Mouse (Mus musculus) right cerebral cortex, postnatal 14 days (tissue): ENCODE data around the gene D17H6S53E.
A peak's percentile ranks its signal among the peaks of the same experiment; 100 is the strongest.

ENCODE experiments used
- DNase-seq: peaks from one replicate; pipeline ENCODE4 v3.0.0; 2022

D17H6S53E gene

GRCm38 (mm10) chr17:35126206-35126611, at the start of gene D17H6S53E:
Gene D17H6S53E (plus strand): TSS chr17:35126373.
- DNase-seq, result peak; percentile 73

DNA sequence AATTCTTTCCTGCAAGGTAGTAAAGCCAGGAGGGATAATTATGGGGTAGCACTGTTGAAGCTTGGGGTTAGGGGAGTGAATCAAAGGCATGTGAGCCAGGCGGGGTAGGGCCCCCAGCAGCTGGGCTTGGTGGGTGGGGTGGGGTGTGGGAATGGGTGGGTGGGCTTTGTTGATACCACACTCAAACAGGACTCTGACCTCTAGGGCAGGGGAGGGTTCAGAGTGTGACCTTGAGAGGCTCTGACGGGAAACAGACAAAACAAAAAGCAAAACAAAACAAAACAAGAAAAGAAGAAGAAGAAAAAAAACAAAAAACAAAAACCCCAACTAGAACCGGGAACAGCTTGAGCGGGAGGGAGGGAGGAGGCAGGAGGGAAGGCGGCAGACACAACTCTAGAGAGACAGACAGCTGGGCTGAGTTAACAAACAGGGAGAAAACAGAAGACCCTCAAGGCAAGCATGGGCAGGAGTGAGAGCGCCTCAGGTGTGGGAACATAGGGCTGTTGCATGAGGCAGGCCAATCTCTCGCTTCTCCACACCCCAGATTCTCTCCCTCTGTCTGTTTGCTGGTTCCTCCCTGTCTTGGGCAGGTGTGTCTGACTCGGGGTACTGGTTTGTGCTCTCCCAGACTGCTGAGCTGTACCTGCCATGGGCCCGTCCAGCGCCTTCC, 49.5 kb upstream of the D17H6S53E start, which contains the start of gene Ly6g6e:
Gene Ly6g6e (plus strand): TSS at position 396 of the 670 bp plus-strand sequence.
- DNase-seq, result no peak

GRCm38 (mm10) chr17:35077285-35077684, 48.9 kb upstream of the D17H6S53E start:
- DNase-seq, result no peak

DNA sequence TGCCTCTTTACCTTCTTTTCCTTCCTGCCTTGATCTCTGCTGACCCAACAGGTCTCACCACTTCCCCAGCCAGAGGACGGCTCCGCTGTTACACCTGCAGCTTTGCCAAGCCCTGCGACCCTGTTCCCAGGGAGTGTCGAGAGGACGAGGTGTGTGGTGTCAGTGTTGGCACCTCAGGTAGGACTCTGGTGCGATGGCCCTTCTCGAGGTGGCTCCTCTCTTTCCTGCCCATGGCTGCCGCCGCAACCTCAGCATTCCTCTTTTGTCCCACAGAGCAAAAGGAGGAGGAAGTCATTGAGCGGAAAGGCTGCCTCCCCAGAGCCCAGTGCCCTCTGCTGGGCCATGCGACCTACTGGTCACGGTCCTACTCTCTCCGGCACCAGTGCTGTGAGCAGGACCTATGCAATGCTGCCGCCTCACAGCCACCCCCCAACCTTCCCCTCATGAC, 48.4 kb upstream of the D17H6S53E start, which contains the start of gene Ly6g6d:
Gene Ly6g6d (minus strand): TSS at position 280 of the 448 bp plus-strand sequence.
- no peak for DNase-seq

DNA sequence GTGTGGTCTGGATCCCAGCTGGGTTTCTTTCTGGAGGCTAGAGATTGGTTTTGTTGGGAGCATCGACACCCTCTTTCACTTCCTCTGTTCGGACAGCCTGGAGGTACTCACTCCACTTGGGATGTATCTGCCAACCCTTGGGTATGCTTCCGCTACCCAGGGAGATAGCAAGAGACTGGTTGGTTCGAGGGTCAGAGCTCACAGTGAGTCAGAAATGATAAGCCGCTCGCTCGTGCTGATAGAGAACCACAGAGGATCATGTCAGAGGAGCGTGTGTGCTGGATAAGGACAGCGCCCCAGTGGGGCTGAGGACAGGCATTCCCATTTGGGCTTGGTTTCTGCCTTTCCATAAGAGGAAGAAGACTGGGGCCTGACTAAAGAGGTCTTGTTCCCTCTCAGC, 46.4 kb upstream of the D17H6S53E start:
- no peak for DNase-seq

- no peak for DNase-seq
Observed at GRCm38 (mm10) chr17:35080248-35080647, 45.9 kb upstream of the D17H6S53E start.

GRCm38 (mm10) chr17:35080710-35081109, 45.5 kb upstream of the D17H6S53E start:
- DNase-seq, result no peak

DNA sequence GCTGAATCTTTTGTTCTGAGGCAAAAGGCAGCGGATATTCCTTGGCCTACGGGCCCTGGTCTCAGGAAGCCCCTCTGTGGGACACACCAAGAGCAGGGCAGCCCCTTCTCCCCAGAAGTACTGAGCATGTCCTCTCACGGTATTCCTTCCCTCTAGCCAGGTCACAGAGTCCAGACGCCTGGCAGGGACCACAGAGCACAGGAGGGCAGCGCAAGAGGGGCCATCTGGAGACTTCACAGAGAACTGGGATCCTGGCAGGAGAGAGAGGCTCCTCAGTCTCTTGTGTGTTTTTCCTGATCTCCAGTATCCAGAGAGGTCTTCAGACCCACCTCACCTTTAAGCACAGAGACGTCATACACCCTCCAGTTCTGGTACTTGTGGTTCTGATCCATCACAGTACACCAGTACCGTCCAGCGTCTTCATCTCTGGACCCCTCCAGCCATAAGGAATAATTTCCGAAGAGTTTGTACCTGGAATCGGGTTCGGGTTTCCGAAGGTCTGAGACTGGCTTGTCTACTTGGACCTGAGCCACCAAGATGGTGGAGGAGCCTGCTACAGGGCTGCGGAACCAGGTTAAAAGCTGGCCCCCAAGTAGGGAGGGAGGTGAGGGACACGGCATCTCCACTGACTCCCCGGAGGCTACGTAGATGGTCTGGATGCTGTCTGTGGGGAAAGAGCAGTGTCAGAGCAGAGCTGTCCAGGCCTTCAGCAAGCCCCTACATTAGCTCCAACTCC, 43.2 kb upstream of the D17H6S53E start:
- DNase-seq, result no peak

DNA sequence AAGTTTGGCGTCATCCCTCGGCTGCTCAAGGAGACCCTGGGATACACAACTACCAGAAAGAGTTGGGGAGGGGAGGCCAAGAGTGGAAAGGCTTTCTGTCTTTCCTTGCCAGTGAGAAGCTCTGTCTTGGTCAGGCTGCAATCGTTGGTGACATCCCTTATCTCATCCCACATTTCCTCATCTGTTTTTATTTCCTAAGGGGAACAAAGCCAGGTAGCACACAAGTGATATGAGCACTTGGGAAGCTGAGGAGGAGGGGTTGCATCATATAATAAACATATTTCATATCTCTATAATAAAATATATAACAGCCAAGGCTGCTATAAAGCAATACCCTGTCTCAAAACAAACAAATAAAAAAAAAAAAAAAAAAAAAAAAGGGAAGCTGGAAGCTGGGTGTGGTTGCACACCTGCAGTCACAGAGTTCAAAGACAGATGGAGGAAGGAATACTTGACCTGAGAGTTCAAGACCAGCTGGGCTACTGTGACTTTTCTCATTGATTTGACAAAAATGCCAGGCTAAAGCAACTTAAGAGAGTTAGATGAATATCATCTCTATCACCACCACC, 42.2 kb upstream of the D17H6S53E start:
- DNase-seq, result no peak

DNA sequence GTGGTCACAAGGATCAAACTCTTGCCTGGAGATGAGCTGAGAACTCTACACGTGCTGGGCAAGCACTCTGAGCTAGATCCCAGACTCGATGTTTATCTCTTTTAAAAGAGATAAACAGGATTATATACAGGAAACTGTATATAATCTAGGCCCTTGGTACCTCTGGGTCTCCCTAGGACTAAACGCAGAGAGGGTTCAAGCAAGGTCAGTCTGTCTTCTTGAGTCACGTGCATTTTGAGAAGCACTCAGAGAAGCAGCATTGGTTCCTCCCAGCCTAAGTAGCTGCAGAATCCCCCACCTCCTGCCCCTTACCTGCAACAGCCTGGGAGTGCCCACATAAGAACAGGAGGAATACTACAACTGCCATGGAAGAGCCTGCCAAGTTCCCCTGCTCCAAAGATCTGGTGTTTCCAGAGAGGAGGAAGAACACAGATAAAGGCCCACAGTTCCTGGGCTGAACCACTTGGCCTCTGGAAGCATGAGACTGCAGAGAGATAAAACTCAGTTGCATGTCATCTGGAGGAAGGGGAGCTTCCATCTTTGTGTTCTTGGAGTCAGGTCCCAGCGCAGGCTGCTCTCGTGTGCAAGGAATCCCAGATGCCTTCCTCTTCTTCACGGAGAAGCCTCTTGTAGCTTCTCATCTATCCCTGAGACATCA, 40.8 kb upstream of the D17H6S53E start, which contains the start of gene Ly6g6f:
Gene Ly6g6f (minus strand): TSS at position 403 of the 658 bp plus-strand sequence.
- DNase-seq, result no peak

GRCm38 (mm10) chr17:35088151-35088550, 38.0 kb upstream of the D17H6S53E start:
- no peak for DNase-seq

DNA sequence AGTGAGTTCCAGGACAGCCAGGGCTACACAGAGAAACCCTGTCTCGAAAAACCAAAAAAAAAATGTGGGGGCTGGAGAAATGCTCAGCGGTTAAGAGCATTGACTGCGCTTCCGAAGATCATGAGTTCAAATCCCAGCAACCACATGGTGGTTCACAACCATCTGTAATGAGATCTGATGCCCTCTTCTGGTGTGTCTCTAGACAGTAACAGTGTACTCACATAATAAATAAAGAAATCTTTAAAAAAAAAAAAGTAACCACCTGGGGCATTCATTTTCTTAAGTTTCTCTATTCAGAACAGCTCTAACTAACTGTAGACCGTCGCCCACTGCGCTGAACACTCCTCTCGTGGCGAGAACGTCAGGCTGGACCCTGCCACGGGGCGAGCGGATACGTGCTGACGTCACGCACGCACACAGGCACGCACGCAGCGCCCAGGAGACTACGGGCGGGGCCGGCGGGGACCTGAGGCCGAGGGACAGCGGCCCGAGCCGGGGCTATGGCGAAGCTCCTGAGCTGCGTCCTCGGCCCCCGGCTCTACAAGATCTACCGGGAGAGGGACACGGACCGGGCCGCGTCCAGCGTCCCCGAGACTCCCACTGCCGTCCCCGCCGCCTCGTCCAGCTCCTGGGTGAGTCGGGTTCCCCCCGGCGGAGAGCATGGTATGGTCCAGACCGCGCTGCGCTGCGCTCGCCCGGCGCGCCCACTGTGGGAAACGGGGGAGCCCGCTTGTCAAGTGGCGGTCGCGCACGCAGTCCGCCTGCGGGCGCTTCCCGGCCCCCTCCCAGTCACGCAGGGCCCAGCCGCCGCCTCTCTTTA, 37.1 kb upstream of the D17H6S53E start, which contains the start of gene Abhd16a:
Gene Abhd16a (plus strand): TSS at position 439 of the 820 bp plus-strand sequence.
- DNase-seq, result peak; percentile 93

DNA sequence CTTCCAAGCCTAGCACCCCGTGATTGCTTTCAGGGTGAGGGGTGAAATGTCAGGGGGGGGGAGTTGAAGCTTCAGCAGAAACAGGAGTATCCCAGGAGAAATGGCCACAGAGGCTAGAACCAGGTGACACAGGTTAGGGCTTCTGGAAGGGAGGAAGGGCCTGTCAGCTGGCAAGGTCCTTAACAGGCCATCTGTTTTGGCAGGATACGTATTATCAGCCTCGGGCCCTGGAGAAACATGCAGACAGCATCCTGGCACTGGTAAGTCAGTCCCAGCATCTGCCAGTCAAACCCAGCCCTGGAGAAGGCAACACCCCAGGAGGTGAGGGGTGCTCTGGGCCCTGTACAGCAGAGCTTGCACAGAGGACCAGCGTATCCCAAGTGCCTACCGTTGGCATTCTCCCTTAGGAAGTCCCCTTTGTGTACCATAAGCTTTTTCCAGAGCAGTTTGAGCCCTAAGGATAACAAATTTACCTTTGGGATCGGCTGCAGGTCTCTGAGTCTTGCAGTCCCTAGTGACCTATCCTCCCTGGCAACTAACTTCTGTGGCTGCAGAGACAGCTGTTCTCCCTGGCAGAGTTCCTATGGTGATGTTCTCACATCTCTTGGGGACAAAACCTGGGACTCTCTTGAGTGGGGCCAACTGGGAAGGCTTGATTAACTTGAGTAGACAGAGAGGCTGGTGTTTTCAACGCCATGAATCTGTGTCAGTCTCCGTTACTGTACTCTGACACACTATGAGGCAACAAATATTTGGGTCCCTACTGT, 35.8 kb upstream of the D17H6S53E start:
- no peak for DNase-seq

DNA sequence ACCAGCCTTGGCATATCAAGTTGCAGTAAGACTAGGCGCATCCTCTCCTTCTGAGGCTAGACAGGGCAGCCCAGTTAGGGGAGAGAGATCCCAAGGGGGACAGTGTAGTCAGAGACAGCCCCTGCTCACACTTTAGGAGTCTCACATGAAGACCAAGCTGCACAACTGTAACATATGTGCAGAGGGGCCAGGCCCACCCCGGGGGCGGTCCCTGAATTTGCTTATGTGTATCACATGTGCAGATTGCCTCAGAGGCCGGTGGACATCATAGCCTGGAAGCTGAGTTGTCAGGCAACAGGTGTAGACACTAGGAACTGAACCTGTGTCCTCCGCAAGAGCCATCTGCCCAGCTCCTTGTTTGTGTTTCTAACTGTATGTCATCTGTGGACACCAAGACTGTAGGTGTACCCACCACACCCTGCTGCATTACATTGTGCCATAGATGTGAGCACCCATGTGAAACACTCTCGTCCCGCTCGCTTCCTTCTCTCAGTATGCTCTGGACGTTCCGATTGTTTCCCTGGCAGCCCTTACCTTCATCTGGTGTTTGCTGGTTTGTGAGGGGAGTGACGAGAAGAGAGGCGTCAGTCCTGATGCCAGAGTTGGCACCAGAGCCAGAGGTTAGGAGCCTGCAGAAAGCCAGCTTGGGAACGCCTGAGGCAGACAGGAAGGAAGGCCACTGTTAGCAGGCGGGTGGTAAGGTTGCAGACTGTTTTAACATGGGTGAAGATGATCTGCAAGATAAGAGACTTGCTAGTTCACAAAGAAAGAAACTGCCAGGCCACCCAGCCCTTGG, 33.6 kb upstream of the D17H6S53E start:
- DNase-seq, result no peak

- no peak for DNase-seq
Observed at GRCm38 (mm10) chr17:35094475-35095365, 31.5 kb upstream of the D17H6S53E start.

DNA sequence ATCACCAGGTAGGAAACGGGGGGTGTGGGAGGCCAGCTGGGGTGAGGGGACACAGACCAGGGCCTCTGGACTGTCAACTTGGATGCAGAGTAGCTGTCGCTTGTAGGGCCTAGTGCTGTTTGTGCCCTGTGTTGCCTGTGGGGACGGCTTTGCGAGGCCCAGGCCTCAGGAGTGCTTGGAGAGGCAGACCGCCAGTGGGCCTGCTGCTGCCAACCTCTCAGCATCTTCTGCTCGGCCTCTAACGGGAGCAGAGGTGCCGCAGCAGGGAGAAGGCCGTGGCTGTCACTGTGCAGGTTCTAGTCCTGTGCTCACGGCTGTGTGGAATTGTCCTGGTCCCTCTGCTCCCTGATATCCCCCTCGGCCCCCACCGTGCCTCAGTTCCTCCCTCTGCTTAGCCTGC, 29.6 kb upstream of the D17H6S53E start:
- no peak for DNase-seq

- peak; percentile 49 for DNase-seq
Observed at GRCm38 (mm10) chr17:35097164-35097655, 29.0 kb upstream of the D17H6S53E start.

DNA sequence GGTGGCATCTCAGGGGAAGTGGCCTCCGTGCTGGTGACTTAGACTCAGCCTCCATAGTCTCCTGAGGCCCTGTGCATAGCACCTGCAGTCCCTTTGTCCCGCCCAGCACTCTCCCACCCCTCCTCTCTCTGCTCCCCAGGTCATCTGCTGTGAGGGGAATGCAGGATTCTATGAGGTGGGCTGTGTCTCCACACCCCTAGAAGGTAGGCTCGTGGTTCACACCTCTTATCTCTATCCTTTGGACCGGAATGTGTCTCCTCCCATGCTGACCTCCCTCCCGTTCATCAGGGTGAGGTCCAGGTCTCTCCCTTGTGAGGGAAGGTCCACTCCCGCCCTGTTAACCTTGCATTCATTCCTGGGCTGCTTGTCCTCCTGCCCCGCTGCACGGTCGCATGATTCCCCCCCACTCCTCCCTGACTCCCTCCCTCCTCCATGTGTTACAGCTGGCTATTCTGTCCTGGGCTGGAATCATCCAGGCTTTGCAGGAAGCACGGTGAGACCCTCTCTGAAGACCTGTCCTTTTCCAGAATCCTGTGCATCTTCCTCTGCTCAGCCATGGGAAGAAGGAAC, 25.9 kb upstream of the D17H6S53E start:
- DNase-seq, result no peak

- no peak for DNase-seq
Observed at GRCm38 (mm10) chr17:35101161-35101560, 25.0 kb upstream of the D17H6S53E start.
